Mouse (Mus musculus): ENCODE measurements around the gene Rbp1. TPM values are rescaled to one million over a fixed set of nuclear protein-coding genes. Genes with fewer than 3 reads are reported as not detected.

Gene Rbp1
- total and polyA plus RNA-seq, 3 experiments = 0.08 to 0.21 TPM; not detected in 1

GRCm38 (mm10) chr9:98424291-98424690 is 1.5 kb downstream of the Rbp1 start:
- TF ChIP-seq SMC3 (IDR thresholded peaks at IDR 0.05; ENCODE audit: low read depth, low read length) (no peak), EP300 (IDR thresholded peaks at IDR 0.05; ENCODE audit: low read depth in 1 of 2, low read length in 2 of 2) (no peak), GATA1 (IDR thresholded peaks at IDR 0.05; ENCODE audit: low read depth, low read length) (no peak), MAX (IDR thresholded peaks at IDR 0.05; ENCODE audit: low read length) (no peak), HCFC1 (IDR thresholded peaks at IDR 0.05; ENCODE audit: low read depth, low read length) (no peak), TBP (IDR thresholded peaks at IDR 0.05; ENCODE audit: low read depth, low read length) (no peak), MYC (IDR thresholded peaks at IDR 0.05; ENCODE audit: low read depth, low read length) (no peak), ZNF384 (IDR thresholded peaks at IDR 0.05; ENCODE audit: low read depth, low read length) (no peak), CTCF (IDR thresholded peaks at IDR 0.05 in 2 of 3, conservative IDR thresholded peaks at IDR 0.05 in 1 of 3; ENCODE audit: control insufficient read depth in 1 of 3, insufficient read depth in 1 of 3, low read depth in 2 of 3, low read length in 3 of 3, poor library complexity in 1 of 3, severe bottlenecking in 1 of 3) (no peak), MAZ (IDR thresholded peaks at IDR 0.05; ENCODE audit: low read depth, low read length) (no peak), ETS1 (IDR thresholded peaks at IDR 0.05; ENCODE audit: low read depth, low read length) (no peak), MEF2A (IDR thresholded peaks at IDR 0.05; ENCODE audit: extremely low read depth, insufficient replicate concordance, low read depth, low read length, poor library complexity, severe bottlenecking) (no peak)
- DNase-seq (ENCODE audit: low read depth, low spot score) = no peak
- Histone ChIP-seq H3K4me1 (ENCODE audit: control insufficient read depth in 1 of 2, insufficient read depth in 2 of 2, low read length in 2 of 2) (no peaks in the 10 kb centered on the region; a peak in 1 of 4 replicates), H3K36me3 (ENCODE audit: control insufficient read depth in 1 of 2, insufficient read depth in 2 of 2, low read length in 2 of 2) (no peaks in the 10 kb centered on the region), H3K27ac (ENCODE audit: control insufficient read depth, low read depth, low read length) (no peak overlapping the region), H3K79me2 (ENCODE audit: control insufficient read depth, insufficient read depth, low read length, poor library complexity) (no peaks in the 10 kb centered on the region), H3K9me3 (replicated peaks; ENCODE audit: insufficient read depth, low read length) (no peaks in the 10 kb centered on the region), H3K27me3 (ENCODE audit: control insufficient read depth in 1 of 2, insufficient read depth in 2 of 2, low read length in 2 of 2) (no peaks in the 10 kb centered on the region), H3K9ac (ENCODE audit: control insufficient read depth, low read depth, low read length, poor library complexity, severe bottlenecking) (no peak overlapping the region), H3K4me3 (ENCODE audit: control insufficient read depth in 1 of 2, insufficient read depth in 1 of 2, low read depth in 2 of 2, low read length in 2 of 2) (no peak overlapping the region)

GRCm38 (mm10) chr9:98424725-98425210 is 2.0 kb downstream of the Rbp1 start:
- Histone ChIP-seq H3K27ac (ENCODE audit: control insufficient read depth, low read depth, low read length) (no peak overlapping the region), H3K27me3 (ENCODE audit: control insufficient read depth in 1 of 2, insufficient read depth in 2 of 2, low read length in 2 of 2) (no peaks in the 10 kb centered on the region), H3K9me3 (replicated peaks; ENCODE audit: insufficient read depth, low read length) (no peaks in the 10 kb centered on the region), H3K4me3 (ENCODE audit: control insufficient read depth in 1 of 2, insufficient read depth in 1 of 2, low read depth in 2 of 2, low read length in 2 of 2) (no peak overlapping the region), H3K9ac (ENCODE audit: control insufficient read depth, low read depth, low read length, poor library complexity, severe bottlenecking) (no peak overlapping the region), H3K79me2 (ENCODE audit: control insufficient read depth, insufficient read depth, low read length, poor library complexity) (no peaks in the 10 kb centered on the region), H3K4me1 (ENCODE audit: control insufficient read depth in 1 of 2, insufficient read depth in 2 of 2, low read length in 2 of 2) (no peaks in the 10 kb centered on the region; a peak in 1 of 4 replicates), H3K36me3 (ENCODE audit: control insufficient read depth in 1 of 2, insufficient read depth in 2 of 2, low read length in 2 of 2) (no peaks in the 10 kb centered on the region)
- no peak for DNase-seq (ENCODE audit: low read depth, low spot score)
- TF ChIP-seq MEF2A (IDR thresholded peaks at IDR 0.05; ENCODE audit: extremely low read depth, insufficient replicate concordance, low read depth, low read length, poor library complexity, severe bottlenecking) = no peak
- no peak for TF ChIP-seq E2F4 (IDR thresholded peaks at IDR 0.05; ENCODE audit: borderline replicate concordance, low read depth, low read length)
- no peak for TF ChIP-seq USF1 (IDR thresholded peaks at IDR 0.05; ENCODE audit: low read depth, low read length)
- no peak for TF ChIP-seq JUND (IDR thresholded peaks at IDR 0.05; ENCODE audit: low read depth, low read length)
- no peak for TF ChIP-seq MAX (IDR thresholded peaks at IDR 0.05; ENCODE audit: low read length)
- no peak for TF ChIP-seq MAZ (IDR thresholded peaks at IDR 0.05; ENCODE audit: low read depth, low read length)
- no peak for TF ChIP-seq HCFC1 (IDR thresholded peaks at IDR 0.05; ENCODE audit: low read depth, low read length)
- no peak for TF ChIP-seq ZKSCAN1 (IDR thresholded peaks at IDR 0.05; ENCODE audit: low read depth, low read length)
- TF ChIP-seq CHD1 (IDR thresholded peaks at IDR 0.05; ENCODE audit: low read depth, low read length) = no peak
- no peak for TF ChIP-seq USF2 (IDR thresholded peaks at IDR 0.05; ENCODE audit: borderline replicate concordance in 1 of 2, insufficient read depth in 1 of 2, low read depth in 1 of 2, low read length in 2 of 2)
- TF ChIP-seq MXI1 (IDR thresholded peaks at IDR 0.05; ENCODE audit: low read depth, low read length) = no peak
- TF ChIP-seq RAD21 (IDR thresholded peaks at IDR 0.05; ENCODE audit: low read depth, low read length) = no peak
- TF ChIP-seq ZMIZ1 (IDR thresholded peaks at IDR 0.05; ENCODE audit: low read depth, low read length) = no peak
- TF ChIP-seq GABPA (IDR thresholded peaks at IDR 0.05; ENCODE audit: low read depth, low read length) = no peak
- TF ChIP-seq BHLHE40 (IDR thresholded peaks at IDR 0.05; ENCODE audit: borderline replicate concordance, low read depth, low read length) = no peak
- no peak for TF ChIP-seq ZC3H11A (IDR thresholded peaks at IDR 0.05; ENCODE audit: low read depth, low read length)
- TF ChIP-seq SMC3 (IDR thresholded peaks at IDR 0.05; ENCODE audit: low read depth, low read length) = no peak
- TF ChIP-seq GATA1 (IDR thresholded peaks at IDR 0.05; ENCODE audit: low read depth, low read length) = no peak
- TF ChIP-seq ELF1 (IDR thresholded peaks at IDR 0.05; ENCODE audit: low read depth, low read length) = no peak

Measured in MEL (cell line).